Mouse (Mus musculus) retina, postnatal 1 day (tissue): ENCODE results near the gene Pde12.
A peak's percentile ranks its signal among the peaks of the same experiment; 100 is the strongest.

Experiments used
- DNase-seq: peaks from one replicate; pipeline ENCODE4 v3.0.0-alpha.2; 2012

The Pde12 gene

DNA sequence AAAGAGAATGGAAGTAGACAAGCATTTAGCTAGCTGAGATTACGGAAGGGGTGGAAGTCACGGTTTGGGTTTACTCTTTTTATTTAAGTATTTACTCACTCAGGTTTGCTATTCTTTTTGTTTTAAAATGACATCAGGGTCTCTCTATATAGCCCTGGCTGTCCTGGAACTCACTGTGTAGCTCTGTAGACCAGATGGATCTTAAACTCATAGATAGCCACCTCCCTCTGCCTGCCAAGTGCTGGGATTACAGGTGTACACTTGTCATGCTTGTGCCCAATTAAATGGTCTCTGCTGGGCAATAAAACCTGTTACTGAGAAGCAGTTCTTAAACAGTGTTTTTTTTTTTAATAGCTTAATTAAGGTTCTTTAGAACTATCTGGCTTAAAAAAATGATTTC is 29.7 kb downstream of the Pde12 start:
- DNase-seq, result peak; percentile 18

DNA sequence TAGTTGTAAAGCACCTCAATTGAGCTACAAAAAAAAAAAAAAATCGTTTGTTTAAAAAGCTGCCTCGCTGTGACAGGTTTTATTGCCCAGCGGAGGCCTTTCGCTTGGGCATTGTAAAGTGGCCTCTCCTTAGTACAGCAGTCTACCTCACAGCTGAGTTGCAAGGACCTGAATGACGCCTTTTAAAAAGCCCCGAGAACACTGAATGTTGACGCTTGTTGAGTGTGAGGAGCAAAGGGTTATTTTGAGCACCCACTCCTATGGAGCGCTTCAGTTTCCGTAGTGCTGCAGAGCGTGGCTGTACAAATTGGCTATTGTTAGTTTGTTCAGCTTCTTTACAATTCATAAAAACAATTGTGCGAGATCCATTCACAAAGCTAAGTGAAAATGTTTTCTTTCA is 30.4 kb downstream of the Pde12 start:
- no peak for DNase-seq

DNA sequence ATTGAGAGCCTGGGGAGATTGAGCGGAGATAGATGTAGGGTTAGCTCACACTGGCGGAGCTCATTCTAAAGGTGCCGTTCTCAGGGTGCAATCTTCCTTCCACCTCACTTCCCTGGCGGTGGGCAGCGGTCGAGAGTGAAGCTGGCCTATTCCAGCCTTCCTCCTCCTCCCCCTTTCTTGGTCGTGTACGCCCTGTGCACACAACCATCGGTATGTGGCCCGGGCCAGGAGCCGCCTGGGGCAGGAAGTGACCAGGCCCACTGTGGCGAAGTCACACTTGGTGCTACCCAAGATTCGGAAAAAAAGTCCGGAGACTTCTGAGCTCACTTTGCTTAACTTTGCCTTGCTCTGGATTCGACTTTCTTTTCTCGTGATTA is 31.0 kb downstream of the Pde12 start:
- DNase-seq, result peak; percentile 65

DNA sequence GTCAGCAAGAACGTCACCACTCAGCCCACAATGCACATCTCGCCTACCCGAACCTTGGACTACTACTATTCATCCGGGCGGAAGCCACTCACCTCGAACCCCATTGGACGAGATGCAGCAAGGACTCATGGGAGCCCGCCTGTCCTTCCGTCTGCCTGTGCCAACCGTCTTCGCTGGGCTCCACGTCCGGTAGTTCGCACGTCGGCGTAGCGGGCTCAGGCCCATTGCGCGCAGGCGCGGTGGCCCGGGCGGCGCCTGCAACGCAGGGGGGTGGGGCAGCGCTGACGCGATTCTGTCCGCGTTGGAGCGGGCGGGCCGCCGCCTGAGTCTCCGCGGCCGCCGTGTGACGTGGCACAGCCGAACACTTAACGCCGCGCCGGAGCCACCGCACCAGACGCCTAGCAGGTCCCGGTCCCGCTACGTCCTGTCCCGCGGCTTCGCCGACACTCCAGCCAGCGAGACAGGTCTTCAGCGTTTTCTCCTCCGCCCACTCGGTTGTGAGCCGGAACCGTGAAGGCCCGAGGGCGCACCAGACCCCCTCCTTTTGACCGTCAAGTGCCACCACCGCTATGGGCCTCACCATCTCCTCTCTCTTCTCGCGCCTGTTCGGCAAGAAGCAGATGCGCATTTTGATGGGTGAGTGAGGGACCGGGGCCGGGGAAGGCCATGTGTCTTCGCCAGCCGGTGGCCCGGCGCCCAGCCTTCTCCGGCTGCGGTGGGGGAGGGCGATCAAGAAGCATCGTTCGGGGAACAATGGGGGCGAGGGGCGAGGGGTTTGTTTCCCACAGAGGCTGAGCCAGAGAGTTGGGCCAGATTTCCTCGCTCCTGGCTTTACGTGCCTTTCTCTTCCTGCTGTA is 31.6 kb downstream of the Pde12 start, which contains the start of gene Arf4:
Gene Arf4, plus strand, starts transcription at position 224 of the 857 bp plus-strand sequence.
- DNase-seq, result peak; percentile 99

DNA sequence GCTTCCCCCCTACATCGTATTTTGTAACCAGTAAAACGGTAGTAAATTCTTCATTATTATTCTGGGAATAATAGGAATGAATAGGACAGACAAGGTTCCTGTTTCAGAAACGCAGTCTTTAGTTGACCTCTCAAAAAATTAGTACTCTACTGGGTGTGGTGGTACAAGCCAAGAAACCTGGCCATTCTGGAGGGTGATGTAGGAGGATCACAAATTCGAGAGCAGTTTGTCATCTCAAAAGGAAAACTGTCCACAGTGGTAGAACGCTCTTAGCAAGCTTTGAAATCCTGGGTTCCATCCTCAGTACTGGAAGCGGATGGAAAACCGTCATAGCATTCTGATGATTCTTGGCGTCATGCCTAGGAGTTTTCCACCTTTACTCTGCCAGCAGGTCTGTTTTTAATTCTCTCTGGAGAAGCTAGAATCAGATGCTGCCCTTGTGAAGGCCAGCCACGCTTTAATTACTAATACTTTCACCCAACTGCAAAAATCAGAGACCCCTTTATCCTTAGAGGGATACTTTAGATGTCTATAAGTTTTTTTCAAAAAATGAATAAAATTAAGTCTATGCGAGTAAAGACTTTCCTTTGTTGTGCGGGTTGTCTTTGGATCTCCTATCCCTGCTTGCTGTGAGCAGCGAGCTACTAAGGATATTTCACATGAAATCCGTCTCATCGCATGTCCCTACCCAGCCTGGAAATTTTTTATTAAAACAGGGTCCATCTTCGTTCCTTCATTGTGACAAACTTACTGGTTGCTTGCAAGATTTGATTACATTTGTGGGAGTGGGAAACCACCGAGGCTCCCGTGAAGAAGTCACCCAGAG is 32.4 kb downstream of the Pde12 start:
- peak; percentile 11 for DNase-seq

DNA sequence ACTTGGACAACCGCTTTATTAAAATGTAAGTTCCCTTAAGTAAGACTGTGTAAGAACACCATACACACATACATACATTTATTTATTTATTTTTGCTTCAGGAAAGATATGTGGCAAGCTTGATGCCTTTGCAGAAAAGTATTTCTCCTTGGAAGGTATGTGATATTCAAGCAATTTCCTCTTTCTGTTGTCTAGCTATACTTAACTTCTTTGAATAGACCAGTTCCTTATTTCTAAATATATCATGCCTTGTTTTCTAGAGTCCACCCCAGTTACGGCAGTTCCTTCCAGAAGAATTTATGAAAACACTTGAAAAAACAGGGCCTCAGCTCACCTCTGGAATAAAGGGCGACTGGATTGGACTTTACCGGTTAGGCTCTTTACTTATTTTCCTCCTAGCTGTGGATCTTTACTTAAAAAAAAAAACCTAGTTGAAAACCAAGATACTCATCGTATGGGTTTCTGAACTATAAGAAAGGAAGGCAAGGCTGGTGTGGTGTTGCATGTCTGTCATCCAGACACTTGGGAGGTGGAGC is 43.0 kb downstream of the Pde12 start:
- no peak for DNase-seq

DNA sequence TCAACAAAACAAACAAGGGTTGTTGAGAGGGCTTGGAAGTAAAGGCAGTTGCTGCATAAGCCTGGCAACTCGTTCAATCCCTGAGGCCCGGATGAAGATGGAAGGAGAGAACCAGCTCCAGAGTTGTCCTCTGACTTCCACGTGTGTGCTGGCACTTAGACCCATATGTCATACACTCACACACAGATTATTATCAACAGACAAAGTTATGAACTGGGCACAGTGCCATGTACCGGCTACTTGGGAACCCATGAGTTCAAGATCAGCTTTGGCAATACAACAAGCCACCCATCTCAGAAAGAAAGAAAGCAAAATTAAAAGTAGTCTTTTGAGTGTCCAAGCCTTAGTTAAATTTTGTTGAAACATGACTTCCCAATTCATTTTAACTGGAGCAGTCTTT is 44.4 kb downstream of the Pde12 start:
- no peak for DNase-seq

DNA sequence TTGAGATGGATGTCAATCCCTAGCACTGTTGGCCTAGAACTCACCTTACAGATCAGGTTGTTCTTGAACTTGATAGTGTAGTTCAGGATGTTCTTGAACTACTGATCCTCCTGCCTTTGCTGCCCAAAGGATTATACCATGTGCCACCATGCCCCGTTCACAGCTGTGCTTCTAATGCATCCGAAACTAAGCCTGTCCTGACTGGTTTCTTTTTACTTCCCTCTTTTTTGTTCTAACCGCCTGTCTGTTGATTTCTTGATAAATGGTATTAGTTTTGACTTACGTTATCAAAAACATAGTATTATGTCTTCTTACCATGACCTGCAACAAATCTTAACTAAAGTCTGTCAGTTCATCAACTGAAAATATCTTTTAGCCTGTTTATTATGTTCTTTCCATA is 59.0 kb downstream of the Pde12 start:
- no peak for DNase-seq
